Mouse (Mus musculus): ENCODE data around the gene Tbc1d9b.
A peak's percentile ranks its signal among the peaks of the same experiment; 100 is the strongest.

The Tbc1d9b gene

DNA sequence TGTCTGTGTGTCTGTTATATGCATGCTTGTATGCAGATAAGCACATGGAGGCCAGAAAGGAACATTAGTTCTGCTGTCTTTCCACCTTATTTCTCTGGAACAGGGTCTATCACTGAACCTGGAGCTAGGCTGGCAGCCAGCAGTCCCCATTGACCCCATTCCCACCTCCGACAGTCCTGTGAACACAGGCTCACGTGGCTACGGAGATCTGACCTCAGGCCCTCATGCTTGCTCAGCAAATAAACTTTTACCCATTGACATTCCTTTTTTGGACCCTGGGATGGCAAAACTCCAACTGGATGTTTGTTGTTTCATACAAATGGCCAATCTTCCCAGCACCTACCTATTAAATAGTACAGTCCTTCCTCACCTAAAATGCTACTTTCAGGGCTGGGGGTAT, 45.2 kb downstream of the Tbc1d9b start:
- no peak for DNase-seq (ENCODE audit: low read depth, low spot score)

GRCm38 (mm10) chr11:50177111-50177510, 45.9 kb downstream of the Tbc1d9b start:
- DNase-seq (ENCODE audit: low read depth, low spot score), result no peak

- no peak for DNase-seq (ENCODE audit: low read depth, low spot score)
Observed at GRCm38 (mm10) chr11:50178532-50179488, 47.6 kb downstream of the Tbc1d9b start.

DNA sequence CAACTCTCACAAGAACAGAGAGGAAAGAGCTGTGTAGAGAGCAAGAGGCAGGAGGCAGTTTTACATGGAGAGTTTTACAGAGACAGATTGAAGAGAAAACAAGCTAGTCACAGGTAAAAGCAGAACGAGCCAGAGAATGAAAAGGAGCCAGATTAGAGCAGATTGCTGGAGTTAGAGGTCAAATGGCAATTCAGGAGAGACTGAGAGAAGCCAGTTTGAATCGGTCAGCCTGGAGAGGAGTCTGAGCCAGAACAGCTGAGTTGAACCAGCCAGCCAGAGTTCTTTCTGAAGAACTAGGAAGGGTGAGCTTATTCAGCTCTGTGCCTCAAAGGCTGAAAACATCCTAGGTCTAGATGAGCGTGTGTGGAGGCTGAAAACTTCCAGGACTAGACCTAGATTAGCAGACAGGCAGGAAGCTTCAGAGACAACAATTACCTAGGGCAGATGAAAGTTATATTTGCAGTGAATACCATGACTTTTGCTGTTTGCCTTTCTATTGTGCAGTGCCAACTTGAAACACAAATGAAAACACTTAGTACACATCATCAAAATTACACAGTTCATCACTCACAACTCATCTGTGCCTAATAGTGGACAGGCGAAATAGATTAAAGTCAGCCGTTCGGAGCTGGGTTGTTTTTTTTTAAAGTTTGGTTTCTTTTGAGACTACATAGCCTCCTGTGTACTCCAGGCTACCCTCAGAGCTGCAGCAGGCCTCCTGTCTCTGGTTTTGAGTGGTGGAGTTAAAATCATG, 49.5 kb downstream of the Tbc1d9b start:
- no peak for DNase-seq (ENCODE audit: low read depth, low spot score)

GRCm38 (mm10) chr11:50182702-50183101, 51.5 kb downstream of the Tbc1d9b start:
- no peak for DNase-seq (ENCODE audit: low read depth, low spot score)

- DNase-seq (ENCODE audit: low read depth, low spot score), result no peak
Observed at GRCm38 (mm10) chr11:50184788-50185187, 53.6 kb downstream of the Tbc1d9b start.

GRCm38 (mm10) chr11:50188682-50189081, 57.5 kb downstream of the Tbc1d9b start:
- no peak for DNase-seq (ENCODE audit: low read depth, low spot score)

- no peak for DNase-seq (ENCODE audit: low read depth, low spot score)
Observed at GRCm38 (mm10) chr11:50190362-50190761, 59.2 kb downstream of the Tbc1d9b start.

DNA sequence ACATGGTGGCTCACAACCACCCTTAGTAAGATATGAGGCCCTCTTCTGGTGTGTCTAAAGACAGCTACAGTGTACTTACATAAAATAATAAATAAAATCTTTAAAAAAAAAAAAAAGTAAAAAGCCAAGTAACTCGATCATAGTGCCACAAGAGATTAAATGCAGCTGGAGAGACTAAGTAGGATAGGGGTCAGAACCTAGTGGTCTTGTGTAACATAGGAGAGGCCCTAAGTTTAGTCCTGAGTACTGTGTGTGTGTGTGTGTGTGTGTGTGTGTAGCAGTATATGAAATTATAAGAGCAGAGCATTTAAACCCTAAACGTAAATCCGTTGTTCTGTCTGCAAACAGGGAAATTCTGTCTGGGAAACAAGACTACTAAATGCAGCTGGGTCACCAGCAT, 61.1 kb downstream of the Tbc1d9b start:
- DNase-seq (ENCODE audit: low read depth, low spot score), result no peak

DNA sequence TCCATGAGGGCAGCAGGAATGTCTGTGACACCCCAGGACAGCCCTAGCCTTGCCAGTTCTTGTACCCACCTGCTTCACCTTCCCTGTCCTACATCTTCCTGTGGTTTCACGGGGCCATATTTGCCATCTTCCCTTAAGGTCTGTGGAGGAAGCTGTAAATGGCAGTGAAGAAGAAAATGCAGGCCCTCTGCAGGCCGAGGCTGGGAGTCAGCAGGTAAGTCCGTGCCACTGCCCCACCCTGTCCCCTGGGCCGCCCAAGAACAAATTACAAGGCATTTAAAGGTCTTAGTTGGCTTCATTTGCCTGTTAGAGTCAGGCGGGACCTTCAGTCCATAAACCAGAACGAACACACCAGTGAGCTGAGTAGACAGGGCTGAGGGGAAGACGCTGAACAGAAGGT, 62.9 kb downstream of the Tbc1d9b start:
- DNase-seq (ENCODE audit: low read depth, low spot score), result no peak

GRCm38 (mm10) chr11:50194793-50195192, 63.6 kb downstream of the Tbc1d9b start:
- no peak for DNase-seq (ENCODE audit: low read depth, low spot score)

DNA sequence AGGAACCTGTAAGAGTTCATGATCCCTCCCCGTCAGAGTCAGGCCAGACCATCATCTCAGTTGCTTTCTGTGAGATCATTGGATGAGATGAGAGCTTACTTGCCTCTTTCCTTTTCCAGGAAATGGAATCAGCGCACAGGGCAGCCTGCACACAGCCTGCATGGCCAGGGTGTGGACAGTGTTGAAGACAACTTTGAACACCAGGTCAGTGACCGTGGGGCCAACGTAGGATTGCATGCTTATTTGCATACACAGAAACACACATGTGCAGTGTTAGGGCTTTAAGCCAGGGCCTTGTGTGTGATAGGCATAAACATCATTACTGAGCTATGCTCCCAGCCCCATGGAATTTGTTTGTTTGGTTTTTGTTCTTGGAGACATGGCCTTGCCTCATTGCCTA, 66.3 kb downstream of the Tbc1d9b start:
- no peak for DNase-seq (ENCODE audit: low read depth, low spot score)

- no peak for DNase-seq (ENCODE audit: low read depth, low spot score)
Observed at GRCm38 (mm10) chr11:50198219-50198846, 67.1 kb downstream of the Tbc1d9b start.

DNA sequence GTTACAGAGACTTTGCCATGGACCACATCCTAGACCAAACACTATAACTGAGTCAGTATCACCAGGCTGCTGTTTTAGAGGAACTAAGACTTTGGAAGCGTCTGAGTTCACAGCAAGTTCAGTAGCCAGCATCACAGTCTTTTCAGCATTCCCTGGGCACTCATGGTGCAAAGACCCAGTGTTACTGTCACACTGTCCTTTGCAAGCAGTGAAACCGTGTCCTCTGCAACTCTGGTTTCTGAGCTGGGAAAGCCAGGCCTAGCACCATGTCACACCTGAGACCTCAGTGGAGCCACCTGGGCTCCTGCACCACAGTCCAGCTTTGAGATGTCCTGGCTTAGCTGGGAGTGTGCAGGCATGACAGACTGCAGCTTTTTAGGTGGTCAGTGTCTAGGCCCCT, 67.7 kb downstream of the Tbc1d9b start:
- DNase-seq (ENCODE audit: low read depth, low spot score), result no peak

GRCm38 (mm10) chr11:50200613-50201012, 69.4 kb downstream of the Tbc1d9b start:
- no peak for DNase-seq (ENCODE audit: low read depth, low spot score)

DNA sequence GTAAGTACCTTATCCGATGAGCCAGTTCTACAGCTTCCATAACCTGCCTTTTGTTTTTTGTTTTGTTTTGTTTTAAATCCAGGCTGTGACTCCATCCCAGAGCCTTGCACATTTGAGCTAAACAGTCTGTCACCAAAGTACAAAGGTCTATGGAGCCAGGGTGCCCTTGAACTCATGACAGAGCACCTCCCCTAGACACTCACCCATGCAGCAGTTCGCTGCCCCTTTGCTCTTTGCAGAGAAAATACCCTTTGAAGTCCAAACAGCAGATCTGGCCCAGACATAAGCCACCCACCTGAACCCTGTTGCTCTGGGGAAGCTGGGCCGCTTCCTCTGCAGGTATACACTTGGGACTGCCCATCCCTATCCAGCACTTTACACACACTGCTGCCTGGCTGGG, 70.4 kb downstream of the Tbc1d9b start:
- no peak for DNase-seq (ENCODE audit: low read depth, low spot score)

DNA sequence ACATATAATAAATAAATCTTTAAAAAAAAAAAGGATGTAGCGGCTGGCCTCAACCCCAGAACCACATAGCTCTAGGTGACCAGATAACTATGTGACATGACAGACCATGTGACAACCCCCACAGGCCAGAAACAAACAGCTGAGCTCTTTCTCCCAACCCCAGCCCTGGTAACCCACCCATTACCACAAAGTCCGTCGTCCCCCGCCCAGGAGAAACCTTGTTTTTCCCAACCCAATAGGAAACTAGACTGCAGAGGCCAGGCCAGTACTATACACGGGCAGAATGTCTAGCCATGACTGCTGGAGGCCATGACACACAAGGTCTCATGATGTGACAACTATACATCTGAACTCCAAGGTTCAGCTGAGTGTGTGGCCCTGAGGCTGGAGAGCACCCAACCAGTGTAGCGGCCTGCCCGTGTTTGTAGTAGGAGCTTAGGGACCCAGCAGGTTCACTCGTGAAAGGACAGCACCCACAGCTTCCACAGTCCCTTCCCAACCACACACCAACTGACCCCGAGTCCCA, 72.2 kb downstream of the Tbc1d9b start:
- no peak for DNase-seq (ENCODE audit: low read depth, low spot score)

DNA sequence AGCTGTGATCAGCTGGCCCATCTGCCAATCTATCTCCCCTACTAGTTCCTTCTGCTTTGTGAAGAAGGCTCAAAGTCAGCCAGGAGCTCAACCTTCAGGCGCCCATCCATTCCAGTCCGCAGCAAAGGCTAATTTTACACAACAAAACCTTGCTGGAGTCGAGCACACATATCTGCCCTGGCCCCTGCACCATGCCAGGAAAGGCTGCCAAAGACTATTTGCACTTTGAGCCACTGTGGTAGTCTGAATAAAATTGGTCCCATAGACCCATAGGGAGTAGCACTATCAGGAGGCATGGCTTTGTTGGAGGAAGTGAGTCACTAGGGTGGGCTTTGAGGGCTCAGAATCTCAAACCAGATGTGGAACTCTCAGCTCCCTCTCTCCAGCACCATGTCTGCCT, 74.2 kb downstream of the Tbc1d9b start:
- DNase-seq (ENCODE audit: low read depth, low spot score), result no peak

- no peak for DNase-seq (ENCODE audit: low read depth, low spot score)
Observed at GRCm38 (mm10) chr11:50206037-50206436, 74.8 kb downstream of the Tbc1d9b start.

GRCm38 (mm10) chr11:50207344-50207743, 76.1 kb downstream of the Tbc1d9b start:
- DNase-seq (ENCODE audit: low read depth, low spot score), result no peak

- no peak for DNase-seq (ENCODE audit: low read depth, low spot score)
Observed at GRCm38 (mm10) chr11:50208039-50208438, 76.8 kb downstream of the Tbc1d9b start.

DNA sequence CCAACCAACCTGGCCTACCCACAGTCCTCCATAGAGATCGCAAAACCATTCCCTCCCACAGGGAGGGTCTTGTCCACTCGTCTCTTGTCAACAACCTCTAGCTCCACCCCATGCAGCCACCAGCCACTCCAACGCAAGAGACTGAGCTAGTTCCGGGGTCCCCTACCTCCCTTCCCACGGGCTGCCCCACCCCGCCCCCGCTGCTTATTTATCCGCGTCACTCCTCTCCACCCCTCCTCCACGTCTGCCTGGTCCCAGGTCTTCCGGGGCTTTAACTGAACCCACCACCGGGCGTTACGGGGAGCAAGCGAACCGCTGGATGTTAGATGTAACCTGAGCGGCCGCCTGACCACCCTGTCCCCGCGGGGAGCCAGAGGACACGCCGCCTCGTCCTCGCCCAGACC, 78.9 kb downstream of the Tbc1d9b start:
- DNase-seq (ENCODE audit: low read depth, low spot score), result peak; percentile 81
